Mouse (Mus musculus) heart, embryonic 16.5 days (tissue): ENCODE measurements around the gene Pbxip1. TPM values are rescaled to one million over a fixed set of nuclear protein-coding genes. Genes with fewer than 3 reads are reported as not detected.

Experiments
- ATAC-seq: fragments of 200-750 bp; cut with Nextera tagmentation; replicated peaks from 2 replicates; pipeline ENCODE4 v1.8.0; 2017; ENCODE audit warnings: moderate number of reproducible peaks; ENCODE audit not compliant: insufficient read depth, low FRiP score; ENCODE audit errors: extremely low read depth
- H3K27ac ChIP-seq: fragments of 300-500 bp; sonication (generic); 2 replicates; pipeline ENCODE4 v1.5.1; 2014; ENCODE audit warnings: mild to moderate bottlenecking, low read length, control low read depth, moderate library complexity
- H3K27me3 ChIP-seq: fragments of 300-500 bp; sonication (generic); 2 replicates; pipeline ENCODE4 v1.6.1; 2014; ENCODE audit warnings: low read length, mixed read lengths; ENCODE audit not compliant: control insufficient read depth, insufficient read depth
- H3K36me3 ChIP-seq: fragments of 300-500 bp; sonication (generic); 2 replicates; pipeline ENCODE4 v1.6.1; 2014; ENCODE audit not compliant: control insufficient read depth, insufficient read depth
- H3K4me1 ChIP-seq: fragments of 300-500 bp; sonication (generic); 2 replicates; pipeline ENCODE4 v1.6.1; 2014; ENCODE audit warnings: low read length, mixed read lengths; ENCODE audit not compliant: control insufficient read depth, insufficient read depth
- H3K4me2 ChIP-seq: fragments of 300-500 bp; sonication (generic); 2 replicates; pipeline ENCODE4 v1.6.1; 2014; ENCODE audit warnings: low read depth, mild to moderate bottlenecking, control low read depth, low read length
- H3K4me3 ChIP-seq: fragments of 300-500 bp; sonication (generic); 2 replicates; pipeline ENCODE4 v1.5.1; 2014; ENCODE audit warnings: mild to moderate bottlenecking, control low read depth, low read length
- H3K9ac ChIP-seq: fragments of 300-500 bp; sonication (generic); 2 replicates; pipeline ENCODE4 v1.6.1; 2014; ENCODE audit warnings: low read length, control low read depth
- H3K9me3 ChIP-seq: fragments of 300-500 bp; sonication (generic); replicated peaks from 2 replicates; pipeline ENCODE4 v1.6.1; 2016; ENCODE audit warnings: low read length; ENCODE audit not compliant: control insufficient read depth
- WGBS: fragments of 180-500 bp; shearing (Covaris S2); extraction: QIAGEN DNeasy Blood & Tissue Kit; methylation state at CpG from one replicate; pipeline ENCODE4 v1.1.7; 2014; 5-methylcytosine and 5-hydroxymethylcytosine counted together
- polyA plus RNA-seq: library from polyadenylated mRNA; unstranded; fragments of >200 nt; fragmentation: Nextera tagmentation; extraction: Ambion mirVana; gene quantifications from 2 replicates; pipeline ENCODE4 v1.2.1, GENCODE M21; 2015

Pbxip1 gene
- polyA plus RNA-seq, 1 experiment from 2014 or later = 67.5 TPM

DNA sequence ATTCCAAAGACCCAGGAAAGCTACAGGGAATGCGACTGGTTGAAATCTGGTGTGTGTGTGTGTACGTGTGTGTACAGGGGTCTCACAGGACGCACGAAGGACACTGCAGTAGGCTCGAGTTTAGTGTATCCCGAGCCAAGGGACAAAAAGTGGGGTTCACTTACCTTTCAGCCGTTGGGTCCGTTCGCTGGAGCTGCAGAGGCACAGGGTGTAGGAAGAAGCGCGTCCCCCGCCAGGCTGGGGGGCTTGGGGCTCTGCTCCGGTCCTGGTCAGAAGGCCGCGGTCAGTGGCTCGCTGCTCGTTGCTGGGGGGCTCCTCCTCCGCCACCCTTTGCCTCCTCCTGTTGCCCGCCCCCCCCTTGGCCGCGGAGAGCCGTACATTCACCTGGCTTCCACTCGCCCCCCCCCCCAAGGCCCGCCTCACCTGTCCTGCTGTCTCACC lies 43.6 kb upstream of the Pbxip1 start:
- Histone ChIP-seq H3K4me1 (peaks cover 28% of the 10 kb centered on the region), H3K36me3 (no peaks in the 10 kb centered on the region), H3K27ac (peak overlapping the region; percentile 73), H3K27me3 (no peaks in the 10 kb centered on the region), H3K4me3 (peak overlapping the region; percentile 77), H3K9ac (peak overlapping the region; percentile 88), H3K4me2 (peak overlapping the region; percentile 90), H3K9me3 (no peaks in the 10 kb centered on the region)
- WGBS = under 1% methylated on average over 22 of the region's 24 CpGs
- ATAC-seq = no peak

DNA sequence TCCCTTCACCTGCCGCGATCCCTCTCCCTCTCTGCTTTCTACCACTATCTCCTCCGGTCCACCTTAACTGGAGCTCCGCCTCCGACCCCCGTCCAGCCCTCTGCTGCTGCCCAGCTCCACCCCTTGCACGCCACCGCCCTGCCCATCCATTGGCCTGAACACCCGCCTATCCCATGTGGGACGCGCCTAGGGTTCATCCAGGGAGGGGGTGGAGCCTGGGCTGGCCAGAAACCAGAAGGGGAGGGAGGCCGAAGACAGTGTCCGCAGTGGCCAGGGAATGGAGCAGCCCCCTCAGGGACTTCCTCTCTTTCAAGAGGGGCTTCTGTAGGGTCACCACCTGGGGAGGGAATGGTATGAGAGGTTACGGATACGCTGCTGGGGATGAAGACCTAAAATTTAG lies 42.9 kb upstream of the Pbxip1 start:
- Histone ChIP-seq H3K27ac (peak overlapping the region; percentile 97), H3K9me3 (no peaks in the 10 kb centered on the region), H3K4me1 (peaks cover 28% of the 10 kb centered on the region), H3K36me3 (no peaks in the 10 kb centered on the region), H3K27me3 (no peaks in the 10 kb centered on the region), H3K4me2 (peak overlapping the region; percentile 90), H3K9ac (peak overlapping the region; percentile 88), H3K4me3 (peak overlapping the region; percentile 77)
- peak; percentile 93 for ATAC-seq
- WGBS = under 1% methylated on average over 15 of the region's 15 CpGs

DNA sequence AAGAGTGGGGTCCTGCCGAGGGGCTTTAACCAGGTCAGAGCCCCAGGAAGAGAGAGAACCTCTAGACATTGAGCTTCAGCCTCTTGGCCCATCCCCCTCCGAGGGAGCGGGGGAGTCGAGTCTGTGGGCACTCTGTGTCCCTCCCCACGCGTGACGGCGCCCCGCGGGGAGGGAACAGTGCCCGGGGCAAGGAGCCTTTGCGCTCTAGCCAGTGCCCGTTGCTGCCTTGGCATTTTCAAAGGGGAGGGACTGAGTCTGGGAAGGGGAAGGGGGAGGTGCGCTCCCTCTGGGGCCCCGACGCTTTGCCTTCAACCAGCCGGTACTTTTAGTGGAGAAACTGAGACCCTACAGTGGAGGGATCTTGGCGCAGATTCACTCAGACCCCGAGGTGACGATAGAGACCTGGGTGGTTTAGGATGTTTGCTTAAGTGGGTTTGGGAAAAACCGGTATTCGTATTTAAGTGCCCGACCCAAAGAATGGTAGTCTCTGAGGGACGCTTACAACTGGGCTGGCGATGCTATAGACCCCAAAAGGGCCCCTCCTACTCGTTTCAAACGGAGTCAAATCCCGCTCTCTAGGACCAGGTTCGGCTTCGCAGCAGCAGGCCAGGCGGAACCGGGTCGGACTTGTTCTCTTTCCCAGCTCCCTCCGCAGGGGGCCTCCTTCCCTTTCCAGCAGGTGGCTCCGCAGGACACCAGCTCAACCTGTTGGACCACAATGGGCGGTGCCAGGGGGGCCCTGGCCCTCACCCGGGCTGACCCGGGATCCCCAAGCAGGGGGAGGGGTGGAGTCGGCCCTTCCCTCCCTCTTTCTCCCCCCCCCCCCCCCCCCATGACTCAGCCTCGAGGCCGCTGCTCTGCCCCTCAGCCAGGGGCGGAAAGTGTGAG lies 42.3 kb upstream of the Pbxip1 start, which contains the start of gene Zbtb7b:
TSS of gene Zbtb7b (minus strand) at position 771 of the 888 bp plus-strand sequence.
- Histone ChIP-seq H3K27ac (peak within 1 kb of the TSS; percentile 97), H3K9me3 (no peaks in the 10 kb centered on the region), H3K4me1 (peaks cover 28% of the 10 kb centered on the region), H3K4me2 (peak within 1 kb of the TSS; percentile 90), H3K36me3 (no peaks in the 10 kb centered on the region), H3K9ac (peak within 1 kb of the TSS; percentile 78), H3K27me3 (no peaks in the 10 kb centered on the region), H3K4me3 (peak within 1 kb of the TSS; percentile 77)
- ATAC-seq = peak; percentile 61
- under 1% methylated on average over 40 of the region's 42 CpGs for WGBS

DNA sequence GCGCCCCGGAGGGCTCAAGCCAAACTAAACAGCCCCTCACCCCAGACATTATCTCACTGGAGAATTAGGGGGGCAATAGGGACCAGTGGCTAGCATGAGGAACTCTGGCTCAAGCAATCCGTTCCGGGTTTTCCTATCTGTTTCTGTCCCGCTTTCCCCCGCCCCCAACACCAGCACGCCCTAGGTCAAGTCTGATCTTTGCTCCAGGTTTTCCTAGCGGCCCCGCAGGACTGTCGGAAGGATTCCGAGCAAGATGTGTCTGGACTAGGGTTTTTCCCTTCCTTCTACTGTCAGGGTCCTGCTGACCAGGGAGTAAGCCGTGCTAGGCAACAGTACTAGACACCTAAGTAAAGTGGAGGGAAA lies 41.6 kb upstream of the Pbxip1 start:
- WGBS = under 1% methylated on average over 11 of the region's 12 CpGs
- Histone ChIP-seq H3K4me2 (peak overlapping the region; percentile 90), H3K27ac (peak overlapping the region; percentile 97), H3K27me3 (no peaks in the 10 kb centered on the region), H3K9ac (peak overlapping the region; percentile 78), H3K4me3 (peak overlapping the region; percentile 77), H3K36me3 (no peaks in the 10 kb centered on the region), H3K4me1 (peaks cover 28% of the 10 kb centered on the region), H3K9me3 (no peaks in the 10 kb centered on the region)
- peak; percentile 6 for ATAC-seq

DNA sequence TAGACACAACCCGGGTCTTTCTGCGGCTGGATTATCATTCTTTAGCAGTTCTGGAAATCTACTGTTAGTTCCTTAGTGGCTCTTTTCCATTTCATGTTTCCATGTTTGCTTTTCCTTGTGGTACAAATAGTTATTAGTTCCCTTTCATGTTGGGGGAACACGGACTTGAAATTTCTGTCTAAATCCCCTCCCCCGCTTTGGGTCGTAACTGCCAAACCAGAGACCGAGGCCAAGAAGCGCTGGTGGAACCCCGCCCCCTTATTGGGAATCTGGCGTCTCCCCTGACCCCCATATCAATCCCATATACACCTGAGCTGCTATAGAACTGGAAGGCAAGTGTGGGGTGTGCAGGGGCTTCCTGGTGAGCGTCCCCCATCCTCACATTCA lies 41.1 kb upstream of the Pbxip1 start:
- H3K27ac ChIP-seq = peak overlapping the region; percentile 97
- H3K36me3 ChIP-seq = no peaks in the 10 kb centered on the region
- peak overlapping the region; percentile 78 for H3K9ac ChIP-seq
- H3K27me3 ChIP-seq = no peaks in the 10 kb centered on the region
- H3K4me1 ChIP-seq = peaks cover 24% of the 10 kb centered on the region
- H3K9me3 ChIP-seq = no peaks in the 10 kb centered on the region
- peak overlapping the region; percentile 77 for H3K4me3 ChIP-seq
- H3K4me2 ChIP-seq = peak overlapping the region; percentile 90
- 5% methylated on average over 10 of the region's 10 CpGs for WGBS
- ATAC-seq = no peak

DNA sequence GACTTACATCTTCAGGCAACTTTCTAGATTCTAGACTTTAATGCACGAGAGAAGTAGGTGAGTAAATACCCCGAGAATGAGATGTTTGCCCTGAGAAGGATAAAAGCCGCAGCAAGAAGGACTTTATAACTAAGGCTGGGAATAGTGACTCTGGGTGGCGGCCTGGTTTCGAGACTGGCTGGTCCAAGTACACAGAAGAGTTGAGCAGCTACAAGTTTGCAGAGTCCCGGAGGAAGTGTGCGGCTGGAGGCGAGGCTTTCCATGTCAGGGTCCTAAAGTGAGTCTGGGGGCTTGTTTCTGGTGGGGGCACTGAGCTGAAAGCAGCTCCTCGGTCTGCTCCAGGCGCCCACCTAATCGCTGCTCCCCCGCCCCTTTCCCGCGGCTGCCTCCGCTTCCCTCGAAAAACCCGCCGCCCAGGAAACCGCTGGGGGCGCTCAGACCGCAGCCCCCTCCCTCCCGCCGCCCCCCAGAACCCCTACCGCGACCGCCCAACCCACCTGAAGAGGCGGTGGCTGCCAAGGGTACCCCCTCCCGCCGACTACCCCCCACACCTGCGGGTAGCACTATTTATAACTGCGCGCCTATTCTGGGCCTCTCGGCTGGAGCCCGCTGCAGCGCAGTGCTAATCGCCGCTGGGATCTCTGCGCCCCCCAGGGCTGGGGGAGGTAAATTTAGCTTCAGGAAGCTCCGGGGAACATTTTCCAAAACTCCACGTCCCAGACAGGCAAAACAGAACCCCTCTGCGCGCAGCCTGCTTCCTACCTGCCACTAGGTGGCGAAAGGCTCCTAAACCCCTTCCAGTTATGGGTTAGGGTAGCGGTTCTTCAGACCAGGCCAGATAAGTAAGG lies 40.5 kb upstream of the Pbxip1 start:
- Histone ChIP-seq H3K9ac (peak overlapping the region; percentile 74), H3K9me3 (no peaks in the 10 kb centered on the region), H3K36me3 (no peaks in the 10 kb centered on the region), H3K27me3 (no peaks in the 10 kb centered on the region), H3K4me3 (peak overlapping the region; percentile 77), H3K27ac (peak overlapping the region; percentile 97), H3K4me1 (peaks cover 18% of the 10 kb centered on the region), H3K4me2 (peak overlapping the region; percentile 90)
- ATAC-seq = no peak
- WGBS = under 1% methylated on average over 44 of the region's 44 CpGs

DNA sequence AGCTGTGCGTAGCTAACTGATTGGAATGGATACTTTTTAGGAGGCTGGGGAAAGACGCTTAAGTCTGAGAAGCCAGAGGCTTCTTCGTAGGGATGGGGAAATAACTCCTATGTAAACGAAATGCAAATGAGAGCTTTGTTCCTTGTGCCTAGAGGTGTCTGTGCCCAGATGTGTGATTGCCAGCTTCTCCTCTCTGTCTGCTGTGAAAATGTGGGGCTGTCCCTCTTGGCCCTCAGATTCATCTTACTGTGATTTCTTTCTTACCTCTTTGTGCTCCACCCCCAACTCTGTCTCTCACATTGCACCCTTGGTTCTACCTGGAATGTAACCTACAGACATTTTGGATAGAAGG lies 39.9 kb upstream of the Pbxip1 start:
- no peaks in the 10 kb centered on the region for H3K36me3 ChIP-seq
- no peaks in the 10 kb centered on the region for H3K9me3 ChIP-seq
- ATAC-seq = no peak
- no peaks in the 10 kb centered on the region for H3K27me3 ChIP-seq
- peak overlapping the region; percentile 74 for H3K9ac ChIP-seq
- H3K27ac ChIP-seq = peak overlapping the region; percentile 97
- H3K4me3 ChIP-seq = peak overlapping the region; percentile 77
- peaks cover 15% of the 10 kb centered on the region for H3K4me1 ChIP-seq
- WGBS = 0% methylated on average over 4 of the region's 4 CpGs
- H3K4me2 ChIP-seq = peak overlapping the region; percentile 90

DNA sequence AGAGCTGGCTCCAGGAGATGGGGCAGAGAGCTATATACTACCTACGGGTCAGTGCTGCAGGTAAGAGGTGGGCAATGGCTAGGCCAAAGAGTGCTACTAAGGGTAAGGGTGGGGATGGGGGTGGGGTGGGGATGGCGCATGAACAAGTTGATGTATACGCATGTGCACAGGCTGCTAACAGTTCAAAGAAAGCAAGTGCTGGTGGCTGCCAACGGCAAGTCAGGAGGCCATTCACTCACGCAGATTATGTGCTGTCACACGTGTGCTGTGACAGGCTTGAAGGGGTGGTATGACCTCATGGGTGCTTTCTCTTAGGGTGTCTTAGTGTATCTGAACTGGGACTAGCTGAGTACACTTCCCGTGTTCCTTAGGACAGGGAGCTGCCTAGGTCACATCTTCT lies 35.2 kb upstream of the Pbxip1 start:
- Histone ChIP-seq H3K27me3 (no peaks in the 10 kb centered on the region), H3K36me3 (peaks cover 24% of the 10 kb centered on the region), H3K27ac (no peak overlapping the region), H3K4me1 (peaks cover 6% of the 10 kb centered on the region), H3K9ac (no peak overlapping the region), H3K4me3 (no peak overlapping the region), H3K9me3 (no peaks in the 10 kb centered on the region), H3K4me2 (no peak overlapping the region)
- ATAC-seq = no peak
- 87% methylated on average over 7 of the region's 7 CpGs for WGBS

DNA sequence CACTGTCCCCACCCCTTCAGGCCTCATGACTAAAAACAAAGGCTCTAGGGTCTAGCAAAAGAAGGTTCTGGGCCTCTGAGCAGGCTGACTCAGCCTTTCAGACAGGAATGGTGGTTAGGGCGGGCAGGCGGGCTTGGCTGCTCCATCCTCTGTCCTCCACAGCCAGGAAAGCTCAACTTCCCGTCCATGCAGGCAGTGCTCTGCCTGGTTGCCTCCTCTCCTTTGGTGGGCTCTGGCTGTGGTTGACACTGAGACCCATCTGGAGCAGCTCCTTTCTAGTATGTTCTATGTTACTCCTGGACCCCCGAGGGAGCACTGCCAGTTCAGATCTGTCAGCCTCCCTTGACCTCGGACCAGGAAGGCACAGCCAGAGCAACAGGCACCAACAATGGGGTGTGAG lies 33.8 kb upstream of the Pbxip1 start, which contains the start of gene Lenep:
TSS of gene Lenep (minus strand) at position 101 of the 400 bp plus-strand sequence.
- H3K27me3 ChIP-seq = no peaks in the 10 kb centered on the region
- no peak within 1 kb of the TSS for H3K4me2 ChIP-seq
- H3K4me3 ChIP-seq = no peak within 1 kb of the TSS
- H3K9me3 ChIP-seq = no peaks in the 10 kb centered on the region
- H3K4me1 ChIP-seq = no peaks in the 10 kb centered on the region
- H3K9ac ChIP-seq = no peak within 1 kb of the TSS
- no peak for ATAC-seq
- WGBS = 78% methylated on average over 5 of the region's 5 CpGs
- peaks cover 27% of the 10 kb centered on the region for H3K36me3 ChIP-seq
- no peak within 1 kb of the TSS for H3K27ac ChIP-seq
